Mouse (Mus musculus) midbrain, embryonic 12.5 days (tissue): ENCODE data around the gene Klc1. TPM values are rescaled to one million over a fixed set of nuclear protein-coding genes. Genes with fewer than 3 reads are reported as not detected.

Source experiments
- ATAC-seq: fragments of 200-750 bp; cut with Nextera tagmentation; 2 replicates; pipeline ENCODE4 v1.8.0; 2017; ENCODE audit warnings: low read depth, moderate TSS enrichment, moderate library complexity; ENCODE audit not compliant: low FRiP score
- H3K27ac ChIP-seq: fragments of 300-500 bp; sonication (generic); replicated peaks from 2 replicates; pipeline ENCODE4 v1.5.1; 2016; ENCODE audit warnings: mild to moderate bottlenecking
- H3K27me3 ChIP-seq: fragments of 300-500 bp; sonication (generic); 2 replicates; pipeline ENCODE4 v1.6.1; 2016; ENCODE audit warnings: mild to moderate bottlenecking
- H3K36me3 ChIP-seq: fragments of 300-500 bp; sonication (generic); 2 replicates; pipeline ENCODE4 v1.6.1; 2016
- H3K4me1 ChIP-seq: fragments of 300-500 bp; sonication (generic); 2 replicates; pipeline ENCODE4 v1.6.1; 2016
- H3K4me2 ChIP-seq: fragments of 300-500 bp; sonication (generic); replicated peaks from 2 replicates; pipeline ENCODE4 v1.6.1; 2016; ENCODE audit warnings: mild to moderate bottlenecking, moderate library complexity
- H3K4me3 ChIP-seq: fragments of 300-500 bp; sonication (generic); 2 replicates; pipeline ENCODE4 v1.5.1; 2016; ENCODE audit warnings: mild to moderate bottlenecking
- H3K9ac ChIP-seq: fragments of 300-500 bp; sonication (generic); replicated peaks from 2 replicates; pipeline ENCODE4 v1.6.1; 2016; ENCODE audit warnings: mild to moderate bottlenecking, moderate library complexity
- H3K9me3 ChIP-seq: fragments of 300-500 bp; sonication (generic); 2 replicates; pipeline ENCODE4 v1.6.1; 2016; ENCODE audit warnings: mild to moderate bottlenecking
- WGBS: fragments of 180-500 bp; shearing (Covaris S2); methylation state at CpG from one replicate; pipeline ENCODE4 v1.1.7; 2016; 5-methylcytosine and 5-hydroxymethylcytosine counted together
- polyA plus RNA-seq: library from polyadenylated mRNA; unstranded; fragments of >200 nt; fragmentation: Nextera tagmentation; extraction: Ambion mirVana; gene quantifications from 2 replicates; pipeline ENCODE4 v1.2.1, GENCODE M21; 2016

Klc1 gene
- polyA plus RNA-seq, 1 experiment from 2014 or later: 382 TPM

GRCm38 (mm10) chr12:111746091-111746490, 12.6 kb upstream of the Klc1 start:
- Histone ChIP-seq H3K27ac (no peak overlapping the region), H3K36me3 (no peaks in the 10 kb centered on the region), H3K27me3 (no peaks in the 10 kb centered on the region), H3K4me1 (peaks cover 6% of the 10 kb centered on the region; the same call in 1 of the 2 replicates), H3K4me3 (no peak overlapping the region), H3K9me3 (no peaks in the 10 kb centered on the region), H3K9ac (no peak overlapping the region), H3K4me2 (no peak overlapping the region)
- ATAC-seq: no peak
- WGBS: 69% methylated on average over 5 of the region's 5 CpGs

- 88% methylated on average over 7 of the region's 7 CpGs for WGBS
- Histone ChIP-seq H3K27me3 (no peaks in the 10 kb centered on the region), H3K4me3 (no peak overlapping the region), H3K4me2 (no peak overlapping the region), H3K9ac (no peak overlapping the region), H3K9me3 (no peaks in the 10 kb centered on the region), H3K36me3 (no peaks in the 10 kb centered on the region), H3K4me1 (peaks cover 6% of the 10 kb centered on the region; the same call in 1 of the 2 replicates), H3K27ac (no peak overlapping the region)
- ATAC-seq: no peak
These were observed 11.2 kb upstream of the Klc1 start for GRCm38 (mm10) chr12:111747421-111747820.

- Histone ChIP-seq H3K27ac (no peak overlapping the region), H3K4me3 (no peak overlapping the region), H3K4me1 (peaks cover 3% of the 10 kb centered on the region; the same call in 1 of the 2 replicates), H3K27me3 (no peaks in the 10 kb centered on the region), H3K36me3 (no peaks in the 10 kb centered on the region), H3K9ac (no peak overlapping the region; the same call in 1 of the 2 replicates), H3K4me2 (no peak overlapping the region), H3K9me3 (no peaks in the 10 kb centered on the region)
- 96% methylated on average over 3 of the region's 3 CpGs for WGBS
- ATAC-seq: no peak
These were observed 7.9 kb upstream of the Klc1 start for GRCm38 (mm10) chr12:111750739-111751138.

GRCm38 (mm10) chr12:111752491-111752890, 6.2 kb upstream of the Klc1 start:
- Histone ChIP-seq H3K4me2 (no peak overlapping the region), H3K27me3 (peaks cover 11% of the 10 kb centered on the region), H3K4me1 (no peaks in the 10 kb centered on the region), H3K27ac (no peak overlapping the region), H3K36me3 (no peaks in the 10 kb centered on the region), H3K4me3 (no peak overlapping the region), H3K9me3 (no peaks in the 10 kb centered on the region), H3K9ac (no peak overlapping the region)
- 88% methylated on average over 6 of the region's 6 CpGs for WGBS
- no peak for ATAC-seq

GRCm38 (mm10) chr12:111753347-111753746, 5.3 kb upstream of the Klc1 start:
- H3K4me3 ChIP-seq: no peak overlapping the region
- no peak overlapping the region; the same call in 1 of the 2 replicates for H3K9ac ChIP-seq
- WGBS: 69% methylated on average over 9 of the region's 9 CpGs
- H3K27me3 ChIP-seq: peaks cover 11% of the 10 kb centered on the region
- H3K4me2 ChIP-seq: no peak overlapping the region
- no peaks in the 10 kb centered on the region for H3K36me3 ChIP-seq
- H3K9me3 ChIP-seq: no peaks in the 10 kb centered on the region
- no peak overlapping the region for H3K27ac ChIP-seq
- ATAC-seq: no peak
- peaks cover 7% of the 10 kb centered on the region for H3K4me1 ChIP-seq

- Histone ChIP-seq H3K4me1 (peaks cover 10% of the 10 kb centered on the region), H3K4me2 (no peak overlapping the region), H3K9me3 (no peaks in the 10 kb centered on the region), H3K36me3 (no peaks in the 10 kb centered on the region), H3K4me3 (no peak overlapping the region), H3K27ac (no peak overlapping the region), H3K9ac (no peak overlapping the region), H3K27me3 (peaks cover 11% of the 10 kb centered on the region)
- ATAC-seq: no peak
These were observed 3.9 kb upstream of the Klc1 start for GRCm38 (mm10) chr12:111754710-111755109.

- no peak for ATAC-seq
- H3K4me3 ChIP-seq: no peak overlapping the region
- H3K36me3 ChIP-seq: no peaks in the 10 kb centered on the region
- 79% methylated on average over 2 of the region's 2 CpGs for WGBS
- H3K27me3 ChIP-seq: peaks cover 11% of the 10 kb centered on the region
- no peak overlapping the region for H3K9ac ChIP-seq
- H3K4me1 ChIP-seq: peaks cover 16% of the 10 kb centered on the region
- H3K27ac ChIP-seq: no peak overlapping the region
- H3K9me3 ChIP-seq: no peaks in the 10 kb centered on the region
- no peak overlapping the region for H3K4me2 ChIP-seq
These were observed 3.4 kb upstream of the Klc1 start for GRCm38 (mm10) chr12:111755231-111755630.

GRCm38 (mm10) chr12:111756082-111756697, 2.5 kb upstream of the Klc1 start:
- Histone ChIP-seq H3K9me3 (no peaks in the 10 kb centered on the region), H3K36me3 (no peaks in the 10 kb centered on the region), H3K27ac (no peak overlapping the region), H3K4me3 (no peak overlapping the region), H3K4me1 (peaks cover 25% of the 10 kb centered on the region), H3K4me2 (no peak overlapping the region), H3K27me3 (peaks cover 11% of the 10 kb centered on the region), H3K9ac (no peak overlapping the region)
- no peak for ATAC-seq
- 69% methylated on average over 4 of the region's 4 CpGs for WGBS

- 52% methylated on average over 5 of the region's 5 CpGs for WGBS
- no peak for ATAC-seq
- no peaks in the 10 kb centered on the region for H3K9me3 ChIP-seq
These were observed 2.0 kb upstream of the Klc1 start for GRCm38 (mm10) chr12:111756698-111757082.

GRCm38 (mm10) chr12:111757561-111758325, 906 bp upstream of the Klc1 start:
- Histone ChIP-seq H3K4me1 (peaks cover 39% of the 10 kb centered on the region), H3K9ac (peak overlapping the region; percentile 97), H3K4me3 (peak overlapping the region; percentile 84), H3K4me2 (peak overlapping the region; percentile 78), H3K36me3 (peaks cover 3% of the 10 kb centered on the region; the same call in 1 of the 2 replicates), H3K27me3 (peaks cover 11% of the 10 kb centered on the region), H3K9me3 (no peaks in the 10 kb centered on the region), H3K27ac (peak overlapping the region; percentile 96)
- WGBS: 54% methylated on average over 10 of the region's 10 CpGs
- no peak for ATAC-seq

More at GRCm38 (mm10) chr12:111756698-111757082, 2.0 kb upstream of the Klc1 start:
- peaks cover 11% of the 10 kb centered on the region for H3K27me3 ChIP-seq
- H3K9ac ChIP-seq: no peak overlapping the region
- H3K27ac ChIP-seq: no peak overlapping the region
- no peaks in the 10 kb centered on the region for H3K36me3 ChIP-seq
- no peak overlapping the region for H3K4me2 ChIP-seq
- H3K4me1 ChIP-seq: peaks cover 28% of the 10 kb centered on the region
- no peak overlapping the region for H3K4me3 ChIP-seq

- Histone ChIP-seq H3K4me3 (peak overlapping the region; percentile 84), H3K9ac (peak overlapping the region; percentile 97), H3K36me3 (peaks cover 11% of the 10 kb centered on the region; the same call in 1 of the 2 replicates), H3K4me2 (peak overlapping the region; percentile 78), H3K9me3 (no peaks in the 10 kb centered on the region), H3K27me3 (peaks cover 11% of the 10 kb centered on the region), H3K27ac (peak overlapping the region; percentile 96), H3K4me1 (peaks cover 39% of the 10 kb centered on the region)
- ATAC-seq: peak; percentile 53
- 1% methylated on average over 35 of the region's 35 CpGs for WGBS
These were observed 770 bp downstream of the Klc1 start for GRCm38 (mm10) chr12:111759176-111760061.
